Mouse (Mus musculus) CH12F3 (cell line): ENCODE measurements around the gene Vash1.

Experiments
- in situ Hi-C: fragments of 300-500 bp; cut with MboI; formaldehyde crosslinking; loops from 2 replicates; pipeline ENCODE4 v1.14.3; 2020; ENCODE audit warnings: low sequenced_read_pairs

The Vash1 gene

DNA sequence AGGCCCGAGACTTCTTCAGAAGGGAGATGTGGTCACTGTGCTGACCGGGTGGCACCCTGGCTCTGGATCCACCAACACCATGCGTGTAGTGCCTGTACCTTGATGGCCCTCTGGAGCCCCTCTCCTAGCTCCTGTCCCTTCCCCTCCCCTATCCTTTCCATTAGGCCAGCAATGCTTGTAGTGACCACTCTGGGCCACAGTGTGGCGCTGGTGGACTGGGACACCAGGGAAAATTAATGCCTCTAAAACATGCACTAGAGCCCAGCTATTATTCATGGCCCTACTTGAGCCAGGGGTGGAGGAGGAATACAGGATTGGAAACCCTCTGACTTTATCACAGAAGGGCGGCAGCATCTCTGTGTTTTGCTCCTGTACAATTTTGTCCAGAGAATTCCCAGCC lies 36.9 kb downstream of the Vash1 start:
- in situ Hi-C loops = no loop called here

DNA sequence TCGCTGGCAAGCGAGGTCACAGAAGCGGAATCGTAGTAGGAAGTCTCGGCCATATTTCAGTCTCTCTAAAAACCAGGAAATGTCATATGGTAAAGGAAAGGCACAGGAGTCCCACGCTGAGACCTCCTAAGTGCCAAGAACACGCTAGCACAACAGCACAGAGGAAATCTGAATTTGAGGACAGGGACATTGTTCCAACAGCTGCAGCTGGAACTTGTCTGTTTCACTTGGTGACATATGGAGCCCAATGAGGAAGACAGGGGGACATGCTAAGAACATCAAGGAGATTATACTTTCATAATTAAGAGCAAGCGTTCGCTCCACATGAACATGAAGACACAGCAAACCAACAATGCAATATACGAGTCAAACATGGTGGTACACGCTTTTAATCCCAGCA lies 38.5 kb downstream of the Vash1 start:
- in situ Hi-C loops = no loop called here

DNA sequence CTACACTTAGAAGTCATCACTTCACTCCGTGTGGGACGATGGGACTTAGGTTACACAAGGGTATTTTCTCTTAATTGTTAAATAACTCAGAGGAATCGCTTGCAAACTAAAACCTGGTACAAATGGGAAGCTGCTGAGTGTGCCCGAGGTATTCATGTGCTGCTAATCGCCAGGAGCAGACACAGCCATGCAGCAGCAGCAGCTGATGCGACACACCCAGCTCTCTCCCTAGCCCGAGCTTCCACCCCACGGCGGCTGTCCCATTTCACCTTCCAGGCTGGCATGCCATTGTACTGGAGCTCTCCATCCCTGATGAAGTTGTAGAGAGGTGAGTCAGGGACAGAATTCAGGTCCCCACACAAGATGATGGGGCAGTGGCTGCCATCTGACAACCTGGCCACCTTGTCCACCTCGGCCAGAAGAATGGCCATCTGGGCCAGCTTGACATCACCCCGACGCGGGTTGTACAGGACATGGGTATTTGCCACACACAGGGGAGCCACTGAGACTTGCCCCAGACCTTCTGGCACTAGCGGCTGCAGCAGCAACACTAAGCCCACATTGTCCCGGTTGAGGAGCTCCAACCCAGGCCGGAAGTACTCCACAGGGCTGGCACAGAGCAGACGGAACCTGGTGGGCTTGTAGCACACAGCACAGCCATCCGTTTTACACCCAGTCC lies 41.6 kb downstream of the Vash1 start:
- in situ Hi-C loops = no loop called here

DNA sequence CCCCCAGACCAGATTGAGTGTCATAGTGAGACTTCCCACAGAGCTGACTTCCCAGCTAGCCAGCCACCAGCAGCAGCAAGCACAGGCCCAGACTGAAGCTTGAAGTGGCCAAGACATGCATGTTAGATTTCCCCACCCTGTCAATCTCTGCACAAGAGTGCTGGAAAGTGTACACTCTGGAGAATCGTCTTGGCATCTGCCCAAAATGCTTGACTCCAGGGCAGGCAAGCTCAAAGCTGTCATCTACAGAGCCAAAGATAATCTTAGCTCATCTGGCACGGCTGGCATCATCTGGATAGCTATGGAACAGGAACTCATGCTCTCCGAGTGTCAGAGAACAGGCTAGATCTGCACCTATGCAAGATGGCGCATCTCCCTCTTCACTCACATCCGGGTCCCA lies 43.0 kb downstream of the Vash1 start:
- in situ Hi-C loops = no loop called here

DNA sequence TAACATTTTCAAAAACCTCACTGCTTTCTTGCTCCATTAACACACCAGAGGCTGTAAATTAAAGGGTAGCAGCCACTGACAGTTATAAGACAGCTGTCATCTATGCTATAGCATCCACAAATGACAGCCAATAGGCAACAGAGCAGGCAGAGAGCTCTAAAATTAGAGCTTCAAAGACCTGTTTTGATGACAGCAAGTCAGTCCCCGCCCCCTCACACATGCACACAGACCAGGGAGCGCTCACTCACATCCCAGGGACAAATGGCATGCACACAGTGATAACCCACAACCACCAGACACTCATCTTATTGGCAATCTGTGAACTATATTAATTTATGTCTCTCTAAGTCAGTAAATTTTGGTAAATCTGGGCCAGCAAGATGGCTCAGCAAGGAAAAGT lies 45.8 kb downstream of the Vash1 start:
- in situ Hi-C loops = no loop called here

DNA sequence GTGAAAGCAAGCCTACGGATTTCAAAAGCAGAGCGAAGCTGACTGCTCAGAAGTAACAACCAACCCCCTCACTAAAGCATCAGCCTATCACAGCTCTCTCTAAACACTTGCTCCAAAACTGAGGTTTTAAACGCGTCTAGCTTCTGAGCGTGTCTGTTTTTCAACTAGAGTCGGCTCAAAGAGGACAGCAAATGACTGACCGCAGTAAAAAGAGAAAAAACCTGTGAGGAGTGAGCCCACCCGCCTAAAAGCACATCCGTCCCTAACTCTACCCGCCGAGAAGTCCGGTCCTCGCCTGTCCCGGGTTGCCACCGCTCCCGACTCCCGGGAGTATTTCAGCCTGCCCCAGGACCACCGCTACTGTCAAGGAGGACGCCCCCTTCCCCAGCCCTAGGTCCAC lies 47.2 kb downstream of the Vash1 start:
- in situ Hi-C loops = no loop called here

DNA sequence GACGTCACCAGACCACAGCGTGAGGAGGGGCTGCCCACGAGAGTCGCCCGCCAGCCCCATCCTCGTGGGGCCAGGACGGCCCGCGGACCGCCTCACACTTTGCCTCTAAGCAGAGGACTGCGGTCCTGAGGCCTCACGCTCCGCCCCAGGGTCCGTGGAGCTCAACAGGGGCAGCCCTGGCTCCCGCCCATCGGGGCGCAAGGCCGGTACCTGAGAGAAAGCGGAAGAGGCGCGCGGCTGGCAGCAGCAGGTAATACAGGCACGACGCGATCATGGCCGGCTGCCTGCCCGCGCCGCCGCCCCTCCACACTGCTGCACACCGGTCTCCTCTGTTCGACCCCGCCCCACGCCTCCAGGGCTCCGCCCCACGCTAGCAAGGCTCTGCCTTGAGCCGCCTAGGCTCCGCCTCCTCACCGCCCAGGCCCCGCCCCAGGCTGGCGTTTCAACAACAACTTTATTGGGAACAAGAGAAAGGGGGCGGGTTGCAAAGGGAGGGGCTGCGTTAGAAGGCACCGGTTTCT lies 47.7 kb downstream of the Vash1 start, which contains the start of gene Angel1:
Gene Angel1 (minus strand): TSS at position 341 of the 521 bp plus-strand sequence.
- in situ Hi-C loops = no loop called here

DNA sequence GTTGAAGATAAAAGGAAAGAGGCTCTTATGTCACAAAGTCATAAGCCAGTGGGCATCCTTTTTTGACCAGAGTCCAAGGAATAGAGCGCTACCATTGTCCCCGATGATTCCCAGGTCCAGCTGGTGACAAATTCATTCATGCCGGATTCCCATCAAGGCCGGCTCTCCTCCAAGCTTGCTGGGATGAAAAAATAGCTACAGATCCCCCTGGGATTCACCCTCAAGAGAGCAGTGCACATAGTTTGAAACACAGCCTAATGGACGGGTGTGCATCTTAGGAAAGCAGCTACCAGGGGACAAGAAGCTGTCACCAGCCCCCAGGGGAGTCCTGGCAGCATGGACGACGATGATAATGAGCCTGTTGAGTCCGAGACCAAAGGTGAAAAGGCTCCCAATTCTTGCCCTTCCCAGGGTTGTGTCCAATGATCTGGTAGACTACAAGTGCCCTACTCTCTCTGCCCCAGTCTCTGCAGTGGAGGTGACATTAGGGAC lies 55.9 kb downstream of the Vash1 start, which contains the start of gene Lrrc74a:
Gene Lrrc74a (plus strand): TSS at position 51 of the 492 bp plus-strand sequence.
- in situ Hi-C loops = no loop called here
